Mouse (Mus musculus): ENCODE measurements at regions not wholly inside any gene's neighbourhood (a gene's known extent, or its start where the extent isn't known, plus 50 kb on each side); places are given as distances from the start of the nearest gene placed in this dataset.

- no peak overlapping the region for H3K9ac ChIP-seq
- H3K4me1 ChIP-seq: peaks cover 31% of the 10 kb centered on the region
- peak overlapping the region; percentile 45; the same call in 1 of the 2 replicates for H3K27ac ChIP-seq
- no peak overlapping the region for H3K4me2 ChIP-seq
- H3K36me3 ChIP-seq: no peaks in the 10 kb centered on the region
- WGBS: 50% methylated on average over 3 of the region's 3 CpGs
- no peaks in the 10 kb centered on the region for H3K27me3 ChIP-seq
- ATAC-seq (replicated peaks; ENCODE audit: low FRiP score): peak; percentile 64
- no peaks in the 10 kb centered on the region for H3K9me3 ChIP-seq (replicated peaks)
- no peak overlapping the region for H3K4me3 ChIP-seq (replicated peaks)
These were observed 87.2 kb downstream of the Vegfa start for GRCm38 (mm10) chr17:45945005-45945404.

GRCm38 (mm10) chr17:45943244-45943643, 88.9 kb downstream of the Vegfa start:
- ATAC-seq (replicated peaks; ENCODE audit: low FRiP score): no peak; the same call in 1 of the 2 replicates
- peak overlapping the region; percentile 45; the same call in 1 of the 2 replicates for H3K27ac ChIP-seq
- no peak overlapping the region for H3K9ac ChIP-seq
- WGBS: 51% methylated on average over 6 of the region's 6 CpGs
- H3K9me3 ChIP-seq (replicated peaks): no peaks in the 10 kb centered on the region
- no peaks in the 10 kb centered on the region for H3K36me3 ChIP-seq
- peaks cover 29% of the 10 kb centered on the region for H3K4me1 ChIP-seq
- H3K4me2 ChIP-seq: no peak overlapping the region
- H3K27me3 ChIP-seq: no peaks in the 10 kb centered on the region
- no peak overlapping the region for H3K4me3 ChIP-seq (replicated peaks)

GRCm38 (mm10) chr17:45941890-45942375, 90.2 kb downstream of the Vegfa start:
- no peak overlapping the region for H3K4me2 ChIP-seq
- H3K27me3 ChIP-seq: no peaks in the 10 kb centered on the region
- H3K4me3 ChIP-seq (replicated peaks): no peak overlapping the region
- 61% methylated on average over 4 of the region's 4 CpGs for WGBS
- H3K9ac ChIP-seq: no peak overlapping the region
- peaks cover 36% of the 10 kb centered on the region for H3K4me1 ChIP-seq
- no peak overlapping the region for H3K27ac ChIP-seq
- no peak for ATAC-seq (replicated peaks; ENCODE audit: low FRiP score)
- no peaks in the 10 kb centered on the region for H3K36me3 ChIP-seq
- H3K9me3 ChIP-seq (replicated peaks): no peaks in the 10 kb centered on the region

GRCm38 (mm10) chr17:45940121-45940813, 91.9 kb downstream of the Vegfa start:
- Histone ChIP-seq H3K36me3 (no peaks in the 10 kb centered on the region), H3K4me3 (replicated peaks) (no peak overlapping the region), H3K27ac (no peak overlapping the region), H3K4me2 (no peak overlapping the region), H3K4me1 (peaks cover 49% of the 10 kb centered on the region), H3K27me3 (peaks cover under 1% of the 10 kb centered on the region; the same call in 1 of the 2 replicates), H3K9me3 (replicated peaks) (no peaks in the 10 kb centered on the region), H3K9ac (no peak overlapping the region)
- ATAC-seq (replicated peaks; ENCODE audit: low FRiP score): no peak
- WGBS: 85% methylated on average over 16 of the region's 16 CpGs

- no peak overlapping the region for H3K4me2 ChIP-seq
- H3K9me3 ChIP-seq (replicated peaks): no peaks in the 10 kb centered on the region
- no peak overlapping the region for H3K4me3 ChIP-seq (replicated peaks)
- H3K9ac ChIP-seq: no peak overlapping the region
- no peak for ATAC-seq (replicated peaks; ENCODE audit: low FRiP score)
- H3K27ac ChIP-seq: no peak overlapping the region
- H3K27me3 ChIP-seq: peaks cover 13% of the 10 kb centered on the region
- no peaks in the 10 kb centered on the region for H3K36me3 ChIP-seq
- H3K4me1 ChIP-seq: peaks cover 54% of the 10 kb centered on the region
- 24% methylated on average over 1 of the region's 1 CpGs for WGBS
These were observed 93.9 kb downstream of the Vegfa start for GRCm38 (mm10) chr17:45938284-45938683.

GRCm38 (mm10) chr17:45936577-45936976, 95.6 kb downstream of the Vegfa start:
- 14% methylated on average over 12 of the region's 12 CpGs for WGBS
- H3K4me3 ChIP-seq (replicated peaks): no peak overlapping the region
- ATAC-seq (replicated peaks; ENCODE audit: low FRiP score): peak; percentile 68; the same call in 1 of the 2 replicates
- H3K4me1 ChIP-seq: peaks cover 59% of the 10 kb centered on the region
- no peak overlapping the region for H3K9ac ChIP-seq
- H3K27me3 ChIP-seq: peaks cover 13% of the 10 kb centered on the region
- H3K27ac ChIP-seq: peak overlapping the region; percentile 48
- no peaks in the 10 kb centered on the region for H3K9me3 ChIP-seq (replicated peaks)
- H3K36me3 ChIP-seq: no peaks in the 10 kb centered on the region
- no peak overlapping the region for H3K4me2 ChIP-seq

- 59% methylated on average over 4 of the region's 4 CpGs for WGBS
- Histone ChIP-seq H3K4me3 (replicated peaks) (no peak overlapping the region), H3K9me3 (replicated peaks) (no peaks in the 10 kb centered on the region), H3K27ac (no peak overlapping the region), H3K36me3 (no peaks in the 10 kb centered on the region), H3K27me3 (peaks cover 13% of the 10 kb centered on the region), H3K4me1 (peaks cover 66% of the 10 kb centered on the region), H3K9ac (no peak overlapping the region), H3K4me2 (no peak overlapping the region)
- ATAC-seq (replicated peaks; ENCODE audit: low FRiP score): no peak
These were observed 96.9 kb downstream of the Vegfa start for GRCm38 (mm10) chr17:45935291-45935690.

- peaks cover 69% of the 10 kb centered on the region for H3K4me1 ChIP-seq
- ATAC-seq (replicated peaks; ENCODE audit: low FRiP score): no peak
- no peak overlapping the region for H3K4me3 ChIP-seq (replicated peaks)
- H3K27me3 ChIP-seq: peaks cover 13% of the 10 kb centered on the region
- H3K36me3 ChIP-seq: no peaks in the 10 kb centered on the region
- no peak overlapping the region for H3K9ac ChIP-seq
- 31% methylated on average over 2 of the region's 2 CpGs for WGBS
- no peak overlapping the region for H3K4me2 ChIP-seq
- H3K9me3 ChIP-seq (replicated peaks): no peaks in the 10 kb centered on the region
- H3K27ac ChIP-seq: no peak overlapping the region
These were observed 98.2 kb downstream of the Vegfa start for GRCm38 (mm10) chr17:45934002-45934401.

- Histone ChIP-seq H3K4me2 (no peak overlapping the region), H3K36me3 (no peaks in the 10 kb centered on the region), H3K27me3 (peaks cover 13% of the 10 kb centered on the region), H3K9ac (no peak overlapping the region), H3K9me3 (replicated peaks) (no peaks in the 10 kb centered on the region), H3K4me1 (peaks cover 69% of the 10 kb centered on the region), H3K4me3 (replicated peaks) (no peak overlapping the region), H3K27ac (no peak overlapping the region)
- 36% methylated on average over 10 of the region's 10 CpGs for WGBS
- no peak for ATAC-seq (replicated peaks; ENCODE audit: low FRiP score)
These were observed 99.1 kb downstream of the Vegfa start for GRCm38 (mm10) chr17:45933034-45933433.

- Histone ChIP-seq H3K9ac (no peak overlapping the region), H3K4me1 (peaks cover 67% of the 10 kb centered on the region), H3K27me3 (peaks cover 13% of the 10 kb centered on the region), H3K4me2 (no peak overlapping the region), H3K9me3 (replicated peaks) (no peaks in the 10 kb centered on the region), H3K27ac (no peak overlapping the region), H3K36me3 (no peaks in the 10 kb centered on the region), H3K4me3 (replicated peaks) (no peak overlapping the region)
- WGBS: 48% methylated on average over 6 of the region's 6 CpGs
- no peak for ATAC-seq (replicated peaks; ENCODE audit: low FRiP score)
These were observed 99.6 kb downstream of the Vegfa start for GRCm38 (mm10) chr17:45932611-45933010.

GRCm38 (mm10) chr17:45929591-45929990, 102.6 kb downstream of the Vegfa start:
- Histone ChIP-seq H3K27me3 (peaks cover 6% of the 10 kb centered on the region; the same call in 1 of the 2 replicates), H3K4me1 (peaks cover 44% of the 10 kb centered on the region), H3K9ac (no peak overlapping the region), H3K9me3 (replicated peaks) (no peaks in the 10 kb centered on the region), H3K4me2 (no peak overlapping the region), H3K27ac (no peak overlapping the region), H3K36me3 (no peaks in the 10 kb centered on the region), H3K4me3 (replicated peaks) (no peak overlapping the region)
- WGBS: 50% methylated on average over 7 of the region's 7 CpGs
- no peak for ATAC-seq (replicated peaks; ENCODE audit: low FRiP score)

GRCm38 (mm10) chr17:45928903-45929477, 103.2 kb downstream of the Vegfa start:
- Histone ChIP-seq H3K4me1 (peaks cover 41% of the 10 kb centered on the region), H3K27me3 (peaks cover 5% of the 10 kb centered on the region; the same call in 1 of the 2 replicates), H3K9ac (no peak overlapping the region), H3K27ac (no peak overlapping the region), H3K36me3 (no peaks in the 10 kb centered on the region), H3K9me3 (replicated peaks) (no peaks in the 10 kb centered on the region), H3K4me2 (no peak overlapping the region), H3K4me3 (replicated peaks) (no peak overlapping the region)
- ATAC-seq (replicated peaks; ENCODE audit: low FRiP score): no peak
- WGBS: 61% methylated on average over 8 of the region's 8 CpGs

Measured in kidney, embryonic 15.5 days (tissue).